Mouse (Mus musculus): ENCODE measurements at regions not wholly inside any gene's neighbourhood (a gene's known extent, or its start where the extent isn't known, plus 50 kb on each side); places are given as distances from the start of the nearest gene placed in this dataset.

DNA sequence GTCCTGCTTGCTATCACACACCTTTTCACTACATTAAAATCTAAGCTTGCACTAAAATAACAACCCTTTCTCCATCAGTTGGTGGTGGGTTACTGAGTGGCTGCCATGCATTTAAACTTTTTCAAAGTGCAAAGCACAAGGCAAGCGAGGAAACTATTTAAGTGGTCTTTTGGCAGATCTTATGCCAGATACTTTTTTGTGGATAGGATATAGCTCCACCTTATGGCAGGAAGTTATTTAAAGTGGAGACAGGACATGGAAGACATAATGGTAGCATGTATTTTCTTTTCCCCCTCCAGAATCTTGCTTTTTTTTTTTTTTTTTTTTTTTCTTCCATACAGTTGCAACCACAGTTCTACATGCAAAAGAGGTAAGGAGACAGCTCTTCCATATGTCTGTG is 150.3 kb downstream of the Anxa1 start:
- no peaks in the 10 kb centered on the region for H3K4me1 ChIP-seq (replicated peaks; ENCODE audit: control insufficient read depth, insufficient read depth, low read length)
- 40% methylated on average over 1 of the region's 1 CpGs for WGBS
- no peak for ATAC-seq (ENCODE audit: low FRiP score)
- H3K9ac ChIP-seq (ENCODE audit: low read depth, low read length) = no peak overlapping the region
- H3K27ac ChIP-seq (ENCODE audit: low read depth, low read length) = no peak overlapping the region
- no peak overlapping the region for H3K4me3 ChIP-seq (ENCODE audit: low read depth, low read length)
- H3K27me3 ChIP-seq (ENCODE audit: control insufficient read depth, insufficient read depth, low read length) = no peaks in the 10 kb centered on the region
- no peaks in the 10 kb centered on the region for H3K36me3 ChIP-seq (ENCODE audit: control insufficient read depth, insufficient read depth, low read length)
- no peak for DNase-seq (ENCODE audit: low spot score)
- no peaks in the 10 kb centered on the region for H3K9me3 ChIP-seq (ENCODE audit: control insufficient read depth, low read length)
- H3K4me2 ChIP-seq (replicated peaks; ENCODE audit: low read depth, low read length) = no peak overlapping the region

DNA sequence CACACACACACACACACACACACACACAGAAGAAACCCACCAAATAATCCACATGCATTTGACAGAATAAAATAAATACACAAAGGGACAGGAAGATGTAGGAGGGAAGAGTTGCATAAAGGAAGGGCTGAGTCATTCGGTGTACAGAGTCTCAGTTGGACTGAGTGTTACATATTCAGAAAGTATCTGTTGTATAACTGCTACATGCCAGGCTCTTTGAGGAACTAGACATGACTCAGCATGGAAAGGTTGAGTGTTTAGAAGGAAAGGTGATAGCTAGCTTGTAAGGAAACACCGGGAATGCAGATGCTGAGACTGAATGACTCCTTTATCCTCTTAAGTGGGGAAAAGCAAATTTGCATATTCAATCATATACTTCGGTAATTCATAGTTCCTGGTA is 151.3 kb downstream of the Anxa1 start:
- H3K27me3 ChIP-seq (ENCODE audit: control insufficient read depth, insufficient read depth, low read length) = no peaks in the 10 kb centered on the region
- H3K36me3 ChIP-seq (ENCODE audit: control insufficient read depth, insufficient read depth, low read length) = no peaks in the 10 kb centered on the region
- H3K4me1 ChIP-seq (replicated peaks; ENCODE audit: control insufficient read depth, insufficient read depth, low read length) = no peaks in the 10 kb centered on the region
- 40% methylated on average over 3 of the region's 3 CpGs for WGBS
- no peak for DNase-seq (ENCODE audit: low spot score)
- no peaks in the 10 kb centered on the region for H3K9me3 ChIP-seq (ENCODE audit: control insufficient read depth, low read length)
- no peak overlapping the region for H3K9ac ChIP-seq (ENCODE audit: low read depth, low read length)
- no peak for ATAC-seq (ENCODE audit: low FRiP score)
- H3K27ac ChIP-seq (ENCODE audit: low read depth, low read length) = no peak overlapping the region
- no peak overlapping the region for H3K4me3 ChIP-seq (ENCODE audit: low read depth, low read length)
- H3K4me2 ChIP-seq (replicated peaks; ENCODE audit: low read depth, low read length) = no peak overlapping the region

DNA sequence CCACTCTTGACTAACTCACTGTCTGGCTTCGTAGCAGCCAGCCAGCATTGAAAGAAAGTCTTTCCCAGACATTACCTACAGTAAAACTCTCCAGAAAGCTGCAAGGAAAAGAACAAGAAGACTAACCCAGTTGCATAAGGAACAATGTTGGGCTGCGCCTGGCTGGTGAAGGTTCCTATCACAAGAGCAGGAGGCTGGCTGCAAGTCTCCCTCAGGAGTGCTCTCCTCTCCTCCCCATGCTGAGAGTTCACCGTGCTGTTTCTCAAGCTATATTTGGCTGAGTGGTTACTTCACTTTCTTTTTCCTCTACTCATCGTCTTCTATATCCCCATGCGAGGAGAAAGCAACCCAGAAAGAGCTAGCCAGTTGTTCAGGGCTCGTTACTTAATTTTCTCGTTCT is 164.0 kb downstream of the Anxa1 start:
- H3K9ac ChIP-seq (ENCODE audit: low read depth, low read length) = no peak overlapping the region
- H3K27me3 ChIP-seq (ENCODE audit: control insufficient read depth, insufficient read depth, low read length) = no peaks in the 10 kb centered on the region
- no peaks in the 10 kb centered on the region for H3K9me3 ChIP-seq (ENCODE audit: control insufficient read depth, low read length)
- DNase-seq (ENCODE audit: low spot score) = no peak
- H3K4me3 ChIP-seq (ENCODE audit: low read depth, low read length) = no peak overlapping the region
- 82% methylated on average over 7 of the region's 7 CpGs for WGBS
- no peak overlapping the region for H3K27ac ChIP-seq (ENCODE audit: low read depth, low read length)
- H3K4me1 ChIP-seq (replicated peaks; ENCODE audit: control insufficient read depth, insufficient read depth, low read length) = no peaks in the 10 kb centered on the region
- H3K36me3 ChIP-seq (ENCODE audit: control insufficient read depth, insufficient read depth, low read length) = no peaks in the 10 kb centered on the region
- ATAC-seq (ENCODE audit: low FRiP score) = no peak
- H3K4me2 ChIP-seq (replicated peaks; ENCODE audit: low read depth, low read length) = no peak overlapping the region

DNA sequence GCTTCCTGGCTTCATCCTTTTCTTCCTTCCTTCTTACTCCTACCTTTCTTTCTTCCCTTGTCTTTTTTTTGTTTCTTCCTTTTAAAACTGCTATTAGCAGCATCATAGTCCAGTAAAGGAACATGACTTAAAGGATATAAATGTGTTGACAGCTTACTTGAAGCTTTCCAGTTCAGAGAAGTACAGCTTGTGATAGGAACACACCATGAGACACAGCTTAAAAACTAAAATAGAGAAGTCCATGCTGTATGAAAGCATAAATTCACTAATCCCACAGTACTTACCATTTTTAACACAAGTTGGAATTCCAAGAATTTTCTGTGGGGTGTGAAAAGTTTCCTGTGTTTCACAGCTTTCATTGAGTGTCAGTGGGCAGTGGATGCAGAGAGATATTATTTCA is 173.4 kb downstream of the Anxa1 start:
- Histone ChIP-seq H3K36me3 (ENCODE audit: control insufficient read depth, insufficient read depth, low read length) (no peaks in the 10 kb centered on the region), H3K27ac (ENCODE audit: low read depth, low read length) (no peak overlapping the region), H3K9ac (ENCODE audit: low read depth, low read length) (no peak overlapping the region), H3K4me2 (replicated peaks; ENCODE audit: low read depth, low read length) (no peak overlapping the region), H3K4me3 (ENCODE audit: low read depth, low read length) (no peak overlapping the region), H3K9me3 (ENCODE audit: control insufficient read depth, low read length) (no peaks in the 10 kb centered on the region), H3K4me1 (replicated peaks; ENCODE audit: control insufficient read depth, insufficient read depth, low read length) (no peaks in the 10 kb centered on the region), H3K27me3 (ENCODE audit: control insufficient read depth, insufficient read depth, low read length) (no peaks in the 10 kb centered on the region)
- no peak for DNase-seq (ENCODE audit: low spot score)
- no peak for ATAC-seq (ENCODE audit: low FRiP score)

DNA sequence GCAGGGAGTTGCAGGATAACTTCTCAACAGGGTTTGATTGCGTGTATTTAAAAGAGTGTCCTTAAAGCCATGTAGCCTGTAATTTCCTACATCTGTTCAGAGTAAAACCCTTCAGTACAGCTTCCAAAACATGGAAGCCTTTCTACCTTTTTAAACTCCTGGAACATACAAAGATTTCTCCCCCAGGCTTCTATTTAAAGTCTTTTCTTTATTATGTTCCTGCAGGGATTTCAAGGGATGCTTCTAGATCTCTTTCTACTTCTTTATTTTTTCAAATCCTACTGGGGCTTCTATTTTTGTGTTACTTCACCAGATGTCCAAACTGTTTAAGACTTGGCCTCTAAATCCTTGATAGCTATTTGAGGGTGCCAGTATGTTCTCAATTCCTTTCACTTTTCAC is 196.2 kb downstream of the Anxa1 start:
- Histone ChIP-seq H3K4me3 (ENCODE audit: low read depth, low read length) (no peak overlapping the region), H3K36me3 (ENCODE audit: control insufficient read depth, insufficient read depth, low read length) (no peaks in the 10 kb centered on the region), H3K4me1 (replicated peaks; ENCODE audit: control insufficient read depth, insufficient read depth, low read length) (no peaks in the 10 kb centered on the region), H3K9me3 (ENCODE audit: control insufficient read depth, low read length) (no peaks in the 10 kb centered on the region), H3K27ac (ENCODE audit: low read depth, low read length) (no peak overlapping the region), H3K27me3 (ENCODE audit: control insufficient read depth, insufficient read depth, low read length) (no peaks in the 10 kb centered on the region), H3K9ac (ENCODE audit: low read depth, low read length) (no peak overlapping the region), H3K4me2 (replicated peaks; ENCODE audit: low read depth, low read length) (no peak overlapping the region)
- 90% methylated on average over 1 of the region's 1 CpGs for WGBS
- ATAC-seq (ENCODE audit: low FRiP score) (no peak), DNase-seq (ENCODE audit: low spot score) (no peak)

DNA sequence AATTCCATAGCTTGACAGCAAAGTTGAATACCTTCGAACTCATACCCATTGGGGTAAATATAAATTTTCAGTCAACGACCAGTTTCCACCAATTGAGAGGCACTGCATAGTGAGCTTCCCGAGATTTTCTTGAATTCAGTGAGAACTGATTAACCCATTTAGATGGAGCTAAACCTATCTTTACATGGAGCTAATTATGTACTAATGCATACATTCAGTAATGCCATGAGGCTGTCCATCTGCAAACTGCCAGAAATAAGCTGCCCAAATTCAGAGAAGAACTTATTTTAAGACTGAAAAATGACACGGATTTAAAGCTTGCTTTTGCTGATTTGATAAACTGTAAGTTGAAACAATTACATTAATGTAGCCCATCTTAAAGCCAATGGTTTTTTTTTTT is 208.9 kb downstream of the Anxa1 start:
- Histone ChIP-seq H3K27ac (ENCODE audit: low read depth, low read length) (no peak overlapping the region), H3K4me3 (ENCODE audit: low read depth, low read length) (no peak overlapping the region), H3K9ac (ENCODE audit: low read depth, low read length) (no peak overlapping the region), H3K27me3 (ENCODE audit: control insufficient read depth, insufficient read depth, low read length) (no peaks in the 10 kb centered on the region), H3K4me1 (replicated peaks; ENCODE audit: control insufficient read depth, insufficient read depth, low read length) (no peaks in the 10 kb centered on the region), H3K36me3 (ENCODE audit: control insufficient read depth, insufficient read depth, low read length) (no peaks in the 10 kb centered on the region), H3K9me3 (ENCODE audit: control insufficient read depth, low read length) (no peaks in the 10 kb centered on the region), H3K4me2 (replicated peaks; ENCODE audit: low read depth, low read length) (no peak overlapping the region)
- DNase-seq (ENCODE audit: low spot score) = no peak
- WGBS = 82% methylated on average over 4 of the region's 4 CpGs
- no peak for ATAC-seq (ENCODE audit: low FRiP score)

DNA sequence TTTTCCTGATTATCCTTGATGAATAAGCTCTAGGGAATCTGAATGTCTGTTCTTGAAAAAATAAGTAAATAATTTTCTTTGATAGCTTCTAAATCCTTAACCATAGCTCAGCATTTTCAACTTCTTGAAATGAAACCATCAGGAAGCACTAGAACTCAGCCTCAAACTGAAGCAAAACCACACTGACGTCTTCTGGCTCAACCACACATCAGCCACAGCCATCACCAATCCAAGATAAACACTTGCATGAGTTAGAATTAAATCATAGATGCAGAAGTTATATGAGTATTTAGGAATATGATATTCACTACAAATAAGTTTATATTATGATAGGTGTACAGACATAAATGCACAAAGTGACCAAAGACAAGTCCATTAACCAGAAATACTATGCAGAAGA is 229.2 kb downstream of the Anxa1 start:
- WGBS = 96% methylated on average over 1 of the region's 1 CpGs
- Histone ChIP-seq H3K4me2 (replicated peaks; ENCODE audit: low read depth, low read length) (no peak overlapping the region), H3K4me1 (replicated peaks; ENCODE audit: control insufficient read depth, insufficient read depth, low read length) (no peaks in the 10 kb centered on the region), H3K4me3 (ENCODE audit: low read depth, low read length) (no peak overlapping the region), H3K9me3 (ENCODE audit: control insufficient read depth, low read length) (no peaks in the 10 kb centered on the region), H3K9ac (ENCODE audit: low read depth, low read length) (no peak overlapping the region), H3K27me3 (ENCODE audit: control insufficient read depth, insufficient read depth, low read length) (no peaks in the 10 kb centered on the region), H3K36me3 (ENCODE audit: control insufficient read depth, insufficient read depth, low read length) (no peaks in the 10 kb centered on the region), H3K27ac (ENCODE audit: low read depth, low read length) (no peak overlapping the region)
- DNase-seq (ENCODE audit: low spot score) (no peak), ATAC-seq (ENCODE audit: low FRiP score) (no peak)

DNA sequence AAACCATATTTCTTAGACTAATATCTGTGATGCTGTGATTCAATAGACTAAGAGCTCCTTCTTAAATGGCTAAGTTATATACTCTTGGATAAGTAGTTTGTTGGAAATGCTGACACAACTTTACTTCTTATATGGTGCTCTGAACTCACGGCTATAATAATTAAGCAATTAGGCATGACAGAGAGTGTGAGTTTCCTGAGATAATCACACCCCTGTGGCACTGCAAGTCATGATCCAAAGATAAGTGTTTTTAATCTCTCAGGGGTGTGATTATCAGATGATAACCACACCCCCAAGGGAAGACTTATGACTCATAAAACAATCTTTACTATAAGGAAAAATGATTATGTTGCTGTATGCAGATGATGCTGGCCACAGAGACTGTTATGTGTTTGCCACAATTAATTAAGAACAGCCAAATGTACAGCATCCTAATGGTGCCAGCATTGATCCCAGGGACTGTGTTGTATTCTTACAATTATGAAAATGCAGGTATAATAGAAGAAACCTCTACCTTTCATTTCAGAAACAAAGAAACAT is 234.3 kb downstream of the Anxa1 start:
- H3K27ac ChIP-seq (ENCODE audit: low read depth, low read length) = no peak overlapping the region
- ATAC-seq (ENCODE audit: low FRiP score) (no peak), DNase-seq (ENCODE audit: low spot score) (no peak)
- no peak overlapping the region for H3K4me2 ChIP-seq (replicated peaks; ENCODE audit: low read depth, low read length)
- no peaks in the 10 kb centered on the region for H3K36me3 ChIP-seq (ENCODE audit: control insufficient read depth, insufficient read depth, low read length)
- H3K4me1 ChIP-seq (replicated peaks; ENCODE audit: control insufficient read depth, insufficient read depth, low read length) = no peaks in the 10 kb centered on the region
- H3K4me3 ChIP-seq (ENCODE audit: low read depth, low read length) = no peak overlapping the region
- no peaks in the 10 kb centered on the region for H3K27me3 ChIP-seq (ENCODE audit: control insufficient read depth, insufficient read depth, low read length)
- no peak overlapping the region for H3K9ac ChIP-seq (ENCODE audit: low read depth, low read length)
- no peaks in the 10 kb centered on the region for H3K9me3 ChIP-seq (ENCODE audit: control insufficient read depth, low read length)
- 88% methylated on average over 1 of the region's 1 CpGs for WGBS

DNA sequence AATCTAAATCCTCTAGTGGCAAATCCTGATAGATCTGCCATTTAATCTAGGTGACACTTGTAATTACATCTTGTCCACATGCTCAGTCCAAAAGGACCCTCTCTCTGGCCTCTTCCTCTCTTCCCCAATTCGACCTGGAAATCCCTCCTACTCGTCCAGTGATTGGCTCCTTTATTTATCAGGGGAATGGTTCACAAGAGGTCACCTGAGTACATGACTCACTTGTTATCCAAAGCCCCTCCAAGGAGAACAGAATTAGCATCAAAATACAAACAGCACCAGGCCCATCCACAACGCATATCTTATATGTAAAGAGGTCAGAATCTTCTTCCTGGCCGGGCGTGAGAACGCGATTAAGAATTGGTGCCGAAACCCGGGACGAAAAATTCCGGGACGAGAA is 251.2 kb downstream of the Anxa1 start:
- 95% methylated on average over 12 of the region's 12 CpGs for WGBS
- H3K27me3 ChIP-seq (ENCODE audit: control insufficient read depth, insufficient read depth, low read length) = no peaks in the 10 kb centered on the region
- no peak for DNase-seq (ENCODE audit: low spot score)

More for the DNA sequence above, 251.2 kb downstream of the Anxa1 start:
- Histone ChIP-seq H3K27ac (ENCODE audit: low read depth, low read length) (no peak overlapping the region), H3K36me3 (ENCODE audit: control insufficient read depth, insufficient read depth, low read length) (no peaks in the 10 kb centered on the region), H3K4me3 (ENCODE audit: low read depth, low read length) (no peak overlapping the region), H3K4me2 (replicated peaks; ENCODE audit: low read depth, low read length) (no peak overlapping the region), H3K4me1 (replicated peaks; ENCODE audit: control insufficient read depth, insufficient read depth, low read length) (no peaks in the 10 kb centered on the region), H3K9ac (ENCODE audit: low read depth, low read length) (no peak overlapping the region), H3K9me3 (ENCODE audit: control insufficient read depth, low read length) (no peaks in the 10 kb centered on the region)
- ATAC-seq (ENCODE audit: low FRiP score) = no peak

Data from hindbrain, embryonic 11.5 days (tissue).